Comparison of ENCODE assay signal across 10 mouse cellular contexts in genomic region chr19:11165172-11165571, GRCm38 (mm10). TPM values are rescaled to one million over a fixed set of nuclear protein-coding genes. Genes with fewer than 3 reads are reported as not detected.
A peak's percentile ranks its signal among the peaks of the same experiment; 100 is the strongest.
DNase-seq lines count a peak whose midpoint lies in the region; TF ChIP-seq lines count a peak whose summit lies in the region.
"Had no signal": no experiment of that assay in that cellular context is flagged by ENCODE, and none has a peak within 500 bp of the region (broad histone marks: within the 10 kb centered on the region; RNA-seq: fewer than 3 reads in every experiment).

Gene 1700025F22Rik, minus strand, starts transcription at chr19:11165320.

- no peak within 1 kb of the TSS for H3K9ac ChIP-seq in ES-Bruce4 (ENCODE audit: low read depth, poor library complexity, severe bottlenecking)

- TF ChIP-seq CTCF in ES-Bruce4 (IDR thresholded peaks at IDR 0.05; ENCODE audit: low read depth, low read length), result peak; percentile 68
- TF ChIP-seq CTCF in spleen, adult 2 months (IDR thresholded peaks at IDR 0.05; ENCODE audit: extremely low read depth, insufficient read depth, insufficient read length, insufficient replicate concordance), result peak; percentile 68; the same call in 1 of the 2 replicates

- no peaks in the 10 kb centered on the region for H3K4me1 ChIP-seq in ES-Bruce4 (ENCODE audit: control insufficient read depth, insufficient read depth, low read length)
- H3K4me1 ChIP-seq in spleen, adult 2 months (ENCODE audit: control insufficient read depth, insufficient read depth, insufficient read length), result no peaks in the 10 kb centered on the region; the same call in 1 of the 2 replicates
- no peaks in the 10 kb centered on the region for H3K4me1 ChIP-seq in forebrain, embryonic 10.5 days

- peak; percentile 2 to 4 for DNase-seq in heart, postnatal 10 days
- DNase-seq in heart, postnatal 25 days (ENCODE audit: low spot score), result no peak
- DNase-seq in kidney, postnatal 14 days, result peak; percentile 1
- DNase-seq in spleen, adult 2 months (ENCODE audit: low read depth in 1 of 2, low spot score in 2 of 2), result peak; percentile 19 to 55
- DNase-seq in frontal cortex, adult 2 months (ENCODE audit: extremely low spot score in 1 of 2, low spot score in 1 of 2), result no peak
- DNase-seq in left cerebral cortex, postnatal 25 days (ENCODE audit: low spot score in 2 of 2), result no peak
- no peak for DNase-seq in forebrain, embryonic 10.5 days (ENCODE audit: extremely low spot score, low spot score)

- H3K4me3 ChIP-seq in ES-Bruce4 (ENCODE audit: low read depth, low read length), result no peak within 1 kb of the TSS
- no peak within 1 kb of the TSS for H3K4me3 ChIP-seq in spleen, adult 2 months (ENCODE audit: extremely low read depth, insufficient read depth, insufficient read length)
- no peak within 1 kb of the TSS for H3K4me3 ChIP-seq in forebrain, embryonic 10.5 days

- intact Hi-C loops in heart, postnatal 10 days (cut with DNase I), result no loop called here
- intact Hi-C loops in heart, postnatal 25 days (cut with DNase I), result no loop called here
- intact Hi-C loops in left cerebral cortex, postnatal 25 days (cut with DNase I), result no loop called here

- WGBS in spleen, adult 2 months, result 30% methylated on average over 10 of the region's 10 CpGs
- 41% methylated on average over 10 of the region's 10 CpGs for WGBS in forebrain, embryonic 10.5 days

- H3K9me3 ChIP-seq in ES-Bruce4 (replicated peaks; ENCODE audit: control insufficient read depth, insufficient read depth, low read length, poor library complexity, severe bottlenecking), result no peaks in the 10 kb centered on the region
- no peaks in the 10 kb centered on the region for H3K9me3 ChIP-seq in forebrain, embryonic 10.5 days

- no peak for TF ChIP-seq POLR2A in ES-Bruce4 (IDR thresholded peaks at IDR 0.05; ENCODE audit: insufficient read depth, low read length)
- no peak for TF ChIP-seq POLR2A in spleen, adult 2 months (IDR thresholded peaks at IDR 0.05; ENCODE audit: low read depth, low read length)

- no peaks in the 10 kb centered on the region for H3K36me3 ChIP-seq in ES-Bruce4 (ENCODE audit: control insufficient read depth, insufficient read depth, low read length, poor library complexity, severe bottlenecking)
- no peaks in the 10 kb centered on the region for H3K36me3 ChIP-seq in spleen, adult 2 months (ENCODE audit: control insufficient read depth, insufficient read depth, low read length)
- no peaks in the 10 kb centered on the region for H3K36me3 ChIP-seq in forebrain, embryonic 10.5 days (replicated peaks)

- H3K27me3 ChIP-seq in ES-Bruce4 (ENCODE audit: control insufficient read depth, insufficient read depth, low read length, poor library complexity, severe bottlenecking), result no peaks in the 10 kb centered on the region
- H3K27me3 ChIP-seq in spleen, adult 2 months (ENCODE audit: control insufficient read depth, insufficient read depth, low read length), result no peaks in the 10 kb centered on the region
- H3K27me3 ChIP-seq in forebrain, embryonic 10.5 days (ENCODE audit: poor library complexity, severe bottlenecking), result no peaks in the 10 kb centered on the region

- no peak within 1 kb of the TSS for H3K27ac ChIP-seq in ES-Bruce4 (ENCODE audit: insufficient read depth, low read length)
- no peak within 1 kb of the TSS for H3K27ac ChIP-seq in spleen, adult 2 months (ENCODE audit: insufficient read depth, low read length)
- H3K27ac ChIP-seq in forebrain, embryonic 10.5 days, result no peak within 1 kb of the TSS

- TF ChIP-seq EP300 in ES-Bruce4 (IDR thresholded peaks at IDR 0.05; ENCODE audit: insufficient read depth, low read depth, low read length), result no peak

RNA-seq across cellular contexts. Expression of gene 1700025F22Rik, which starts in this region (rescaled TPM):
- total RNA-seq in heart, postnatal 10 days (2021), result not detected
- not detected for total RNA-seq in heart, postnatal 25 days (2021)
- not detected in 2 replicates for polyA plus RNA-seq in ES-Bruce4 (2011; ENCODE audit: insufficient read depth, insufficient read length, low read depth, missing spikeins)
- polyA plus RNA-seq in spleen, adult 2 months (2012; rRNA removed), result not detected in 2 replicates
- polyA plus RNA-seq in frontal cortex, adult 2 months (2012; rRNA removed), result not detected in 2 replicates
- not detected for total RNA-seq in left cerebral cortex, postnatal 25 days (2021)
- polyA plus RNA-seq in forebrain, embryonic 10.5 days (2016; fragmentation: Nextera tagmentation; extraction: Ambion mirVana), result not detected in 2 replicates
- total RNA-seq: left cerebral cortex, postnatal 36 days had no signal
- polyA plus RNA-seq: neural tube, embryonic 14.5 days had no signal

Comparison
In these comparisons a context has a peak if more than half of its experiments do, and no peak if none do; other contexts are left out.
1. Peak in DNase-seq in heart, postnatal 10 days; RNA of the gene not detected or under 1 TPM.
2. Peak in DNase-seq in spleen, adult 2 months; RNA of the gene not detected or under 1 TPM.